Mouse (Mus musculus): ENCODE data around the gene Ankdd1a. TPM values are rescaled to one million over a fixed set of nuclear protein-coding genes. Genes with fewer than 3 reads are reported as not detected.

Gene Ankdd1a
- polyA plus RNA-seq, 1 experiment from 2014 or later, result 0.12 TPM

DNA sequence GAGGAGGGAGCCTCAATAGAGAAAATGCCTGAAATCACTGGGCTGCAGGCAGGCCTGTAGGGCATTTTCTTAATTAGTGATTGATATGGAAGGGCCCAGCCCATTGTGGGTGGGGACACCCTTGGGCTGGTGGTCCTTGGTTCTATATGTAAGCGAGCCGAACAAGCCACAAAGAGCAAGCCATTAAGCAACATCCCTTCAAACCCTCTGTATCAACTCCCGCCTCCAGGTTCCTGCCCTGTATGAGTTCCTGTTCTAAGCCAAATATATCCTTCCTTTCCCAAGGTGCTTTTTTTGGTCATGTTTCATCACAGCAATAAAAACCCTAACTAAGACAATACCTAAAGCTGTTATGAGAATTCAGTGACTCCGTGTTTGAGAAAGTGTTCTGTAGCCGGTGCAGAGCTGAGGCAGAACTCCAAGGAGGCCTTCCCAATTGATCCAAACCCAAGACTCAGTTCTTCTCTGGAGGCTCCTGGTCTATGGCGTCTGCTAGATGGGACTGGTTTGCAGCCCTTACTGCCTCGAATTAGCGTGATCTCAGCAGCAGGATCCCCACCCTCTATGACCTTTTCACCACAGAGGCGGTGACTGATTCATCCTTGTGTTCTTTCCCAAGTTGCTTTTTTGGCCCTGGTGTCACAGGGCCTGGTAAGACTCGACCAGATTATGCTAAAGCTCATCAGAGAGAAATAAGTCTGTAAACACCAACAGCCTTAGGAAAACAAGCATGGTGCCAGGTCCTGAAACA is 5.6 kb upstream of the Ankdd1a start:
- H3K4me3 ChIP-seq (ENCODE audit: low read depth, low read length), result no peak overlapping the region
- ATAC-seq (ENCODE audit: insufficient read depth), result no peak
- H3K4me2 ChIP-seq, result no peak overlapping the region
- TF ChIP-seq CTCF (IDR thresholded peaks at IDR 0.05; ENCODE audit: low read depth), result no peak
- DNase-seq, result no peak
- 71% methylated on average over 10 of the region's 10 CpGs for WGBS
- H3K9ac ChIP-seq, result no peak overlapping the region
- no peaks in the 10 kb centered on the region for H3K9me3 ChIP-seq (ENCODE audit: low read depth, low read length)
- H3K4me1 ChIP-seq (ENCODE audit: insufficient read depth), result no peaks in the 10 kb centered on the region
- H3K36me3 ChIP-seq (ENCODE audit: insufficient read depth), result no peaks in the 10 kb centered on the region
- no peak overlapping the region for H3K27ac ChIP-seq (ENCODE audit: low read depth)
- no peaks in the 10 kb centered on the region for H3K27me3 ChIP-seq (ENCODE audit: insufficient read depth, low read length)

DNA sequence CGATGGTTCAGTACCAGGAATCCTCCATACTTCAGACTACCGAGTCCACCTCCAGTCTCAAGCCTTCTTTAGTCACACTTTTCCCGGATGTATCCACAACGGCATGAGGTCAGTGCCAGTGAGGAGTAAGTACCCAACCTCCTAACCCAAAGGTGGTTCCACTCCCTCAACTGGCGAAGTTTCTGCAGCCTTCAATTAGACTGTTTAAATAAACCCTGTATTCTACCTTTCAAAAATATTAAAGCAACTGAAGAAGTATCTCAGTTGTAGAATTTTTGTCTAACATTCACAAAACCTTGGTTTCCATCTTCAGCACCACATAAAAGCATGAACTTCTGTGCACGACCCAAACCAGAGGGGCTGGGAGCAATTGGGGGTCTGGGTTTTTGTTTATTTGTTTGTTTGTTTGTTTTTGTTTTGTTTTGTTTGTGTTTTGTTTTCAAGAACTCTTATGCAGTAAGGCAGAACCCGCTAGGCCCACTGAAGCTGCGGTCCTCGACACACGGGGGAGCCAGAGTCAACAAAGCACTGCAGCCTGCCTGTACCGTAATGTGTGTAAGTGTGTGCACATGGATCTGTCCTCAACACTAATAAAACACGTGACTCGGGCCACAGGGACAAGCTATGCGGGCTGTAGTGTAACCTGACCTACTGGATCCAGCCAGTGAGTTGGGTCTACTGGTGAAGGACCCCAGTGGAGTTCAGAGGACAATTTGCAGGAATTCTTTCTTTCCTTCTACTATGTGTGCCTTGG is 3.8 kb upstream of the Ankdd1a start:
- peak; percentile 92 for TF ChIP-seq CTCF (IDR thresholded peaks at IDR 0.05; ENCODE audit: low read depth)
- Histone ChIP-seq H3K9ac (no peak overlapping the region), H3K27ac (ENCODE audit: low read depth) (no peak overlapping the region), H3K36me3 (ENCODE audit: insufficient read depth) (no peaks in the 10 kb centered on the region), H3K9me3 (ENCODE audit: low read depth, low read length) (no peaks in the 10 kb centered on the region), H3K27me3 (ENCODE audit: insufficient read depth, low read length) (no peaks in the 10 kb centered on the region), H3K4me1 (ENCODE audit: insufficient read depth) (no peaks in the 10 kb centered on the region), H3K4me3 (ENCODE audit: low read depth, low read length) (no peak overlapping the region), H3K4me2 (peak overlapping the region; percentile 26)
- peak; percentile 91 for DNase-seq
- WGBS, result 20% methylated on average over 14 of the region's 14 CpGs
- peak; percentile 88 for ATAC-seq (ENCODE audit: insufficient read depth)

DNA sequence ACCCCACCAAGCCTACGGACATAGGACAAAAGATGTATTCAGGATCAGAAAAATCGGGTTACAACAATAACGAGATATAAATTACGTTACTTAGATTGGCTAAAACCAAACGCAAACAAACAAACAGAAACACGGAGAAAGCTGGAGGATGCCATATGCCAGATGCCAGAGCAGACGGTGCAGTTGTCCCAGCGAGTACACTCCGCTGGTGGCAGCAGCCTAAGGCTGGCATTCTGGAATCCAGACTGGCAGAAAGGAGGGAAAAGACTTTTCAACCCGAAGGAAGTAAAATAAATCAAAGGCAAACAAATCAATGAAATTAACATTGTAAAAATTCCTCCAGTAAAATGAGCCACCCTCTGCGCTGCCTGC is 498 bp upstream of the Ankdd1a start:
- no peaks in the 10 kb centered on the region for H3K9me3 ChIP-seq (ENCODE audit: low read depth, low read length)
- H3K27me3 ChIP-seq (ENCODE audit: insufficient read depth, low read length), result no peaks in the 10 kb centered on the region
- TF ChIP-seq CTCF (IDR thresholded peaks at IDR 0.05; ENCODE audit: low read depth), result no peak
- H3K4me3 ChIP-seq (ENCODE audit: low read depth, low read length), result peak overlapping the region; percentile 25
- no peaks in the 10 kb centered on the region for H3K4me1 ChIP-seq (ENCODE audit: insufficient read depth)
- DNase-seq, result no peak
- no peaks in the 10 kb centered on the region for H3K36me3 ChIP-seq (ENCODE audit: insufficient read depth)
- no peak overlapping the region for H3K27ac ChIP-seq (ENCODE audit: low read depth)
- no peak for ATAC-seq (ENCODE audit: insufficient read depth)
- H3K4me2 ChIP-seq, result peak overlapping the region; percentile 60
- peak overlapping the region; percentile 28; the same call in 1 of the 2 replicates for H3K9ac ChIP-seq
- 22% methylated on average over 11 of the region's 11 CpGs for WGBS

DNA sequence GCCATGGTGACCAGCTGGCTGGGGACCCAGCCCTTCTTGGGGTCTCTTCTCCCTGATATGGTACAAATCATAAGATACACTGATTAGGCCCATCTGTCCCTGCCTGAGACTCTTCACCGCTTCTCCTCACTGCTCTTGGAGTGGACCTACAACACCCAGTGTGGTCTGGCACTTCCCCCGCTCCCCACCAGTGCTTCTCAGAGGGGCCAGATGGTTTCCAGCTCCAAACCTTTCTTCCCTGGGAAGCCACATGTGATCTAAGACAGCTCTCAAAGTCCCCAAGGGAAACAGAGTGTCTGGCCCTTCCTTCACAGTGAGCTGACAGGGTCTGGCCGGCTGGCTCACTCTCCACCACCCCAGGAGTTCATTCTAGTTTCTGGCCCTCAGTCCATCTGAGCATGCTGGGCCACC is 5.1 kb downstream of the Ankdd1a start:
- WGBS, result 32% methylated on average over 3 of the region's 3 CpGs
- no peak for DNase-seq
- ATAC-seq (ENCODE audit: insufficient read depth), result peak; percentile 47; the same call in 1 of the 2 replicates
- Histone ChIP-seq H3K4me3 (ENCODE audit: low read depth, low read length) (no peak overlapping the region), H3K9me3 (ENCODE audit: low read depth, low read length) (no peaks in the 10 kb centered on the region), H3K36me3 (ENCODE audit: insufficient read depth) (no peaks in the 10 kb centered on the region), H3K4me2 (no peak overlapping the region), H3K4me1 (ENCODE audit: insufficient read depth) (no peaks in the 10 kb centered on the region), H3K27ac (ENCODE audit: low read depth) (no peak overlapping the region), H3K9ac (no peak overlapping the region), H3K27me3 (ENCODE audit: insufficient read depth, low read length) (no peaks in the 10 kb centered on the region)
- TF ChIP-seq CTCF (IDR thresholded peaks at IDR 0.05; ENCODE audit: low read depth), result no peak

DNA sequence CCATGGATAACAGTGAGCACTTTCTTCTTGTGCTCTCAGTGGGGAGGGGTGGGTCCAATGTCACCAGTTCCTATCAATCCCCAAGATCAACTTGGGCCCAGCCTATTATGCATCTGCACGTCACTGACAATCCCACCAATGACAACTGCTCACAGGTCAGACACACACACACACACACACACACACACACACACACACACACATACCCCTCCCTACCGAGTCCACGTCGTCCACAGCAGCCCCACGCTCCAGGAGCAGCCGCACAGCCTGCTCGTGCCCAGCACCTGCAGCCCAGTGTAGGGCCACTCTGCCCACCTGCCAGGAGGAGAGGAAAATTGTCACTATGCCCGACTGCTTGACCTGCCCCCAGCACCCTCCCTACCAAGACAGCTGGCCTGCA is 5.6 kb downstream of the Ankdd1a start:
- DNase-seq (no peak), ATAC-seq (ENCODE audit: insufficient read depth) (no peak)
- no peak overlapping the region for H3K9ac ChIP-seq
- no peak overlapping the region for H3K27ac ChIP-seq (ENCODE audit: low read depth)
- no peak overlapping the region for H3K4me3 ChIP-seq (ENCODE audit: low read depth, low read length)
- no peak overlapping the region for H3K4me2 ChIP-seq
- no peaks in the 10 kb centered on the region for H3K27me3 ChIP-seq (ENCODE audit: insufficient read depth, low read length)
- WGBS, result 70% methylated on average over 8 of the region's 8 CpGs
- no peak for TF ChIP-seq CTCF (IDR thresholded peaks at IDR 0.05; ENCODE audit: low read depth)
- no peaks in the 10 kb centered on the region for H3K36me3 ChIP-seq (ENCODE audit: insufficient read depth)
- H3K4me1 ChIP-seq (ENCODE audit: insufficient read depth), result no peaks in the 10 kb centered on the region
- H3K9me3 ChIP-seq (ENCODE audit: low read depth, low read length), result no peaks in the 10 kb centered on the region

DNA sequence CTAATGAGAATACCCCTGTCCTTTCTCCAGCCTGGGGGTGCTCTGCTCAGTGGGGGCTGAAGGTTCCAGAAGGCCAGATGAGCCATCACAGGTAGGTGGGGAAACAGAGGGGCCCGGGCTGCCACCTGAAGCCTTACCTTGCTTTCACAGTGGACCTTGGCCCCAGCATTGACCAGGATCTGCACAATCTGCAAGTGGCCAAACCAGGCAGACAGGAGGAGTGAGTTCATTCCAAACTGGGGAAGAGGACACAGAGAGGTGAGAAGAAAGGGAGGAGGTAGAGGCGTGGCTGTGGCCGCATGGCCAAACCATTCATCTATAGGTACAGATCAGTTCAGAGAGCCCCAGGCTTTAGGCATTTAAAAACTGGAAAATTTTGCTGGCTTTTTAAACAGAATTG is 7.5 kb downstream of the Ankdd1a start:
- no peaks in the 10 kb centered on the region for H3K9me3 ChIP-seq (ENCODE audit: low read depth, low read length)
- H3K27ac ChIP-seq (ENCODE audit: low read depth), result no peak overlapping the region
- WGBS, result 61% methylated on average over 3 of the region's 3 CpGs
- 0 out of 2 replicates have a peak, but pooled peaks cover 4% of the 10 kb centered on the region for H3K4me1 ChIP-seq (ENCODE audit: insufficient read depth)
- ATAC-seq (ENCODE audit: insufficient read depth) (no peak), DNase-seq (no peak)
- no peak overlapping the region for H3K4me2 ChIP-seq
- TF ChIP-seq CTCF (IDR thresholded peaks at IDR 0.05; ENCODE audit: low read depth), result no peak
- no peaks in the 10 kb centered on the region for H3K27me3 ChIP-seq (ENCODE audit: insufficient read depth, low read length)
- no peak overlapping the region for H3K9ac ChIP-seq
- no peak overlapping the region for H3K4me3 ChIP-seq (ENCODE audit: low read depth, low read length)
- no peaks in the 10 kb centered on the region for H3K36me3 ChIP-seq (ENCODE audit: insufficient read depth)

DNA sequence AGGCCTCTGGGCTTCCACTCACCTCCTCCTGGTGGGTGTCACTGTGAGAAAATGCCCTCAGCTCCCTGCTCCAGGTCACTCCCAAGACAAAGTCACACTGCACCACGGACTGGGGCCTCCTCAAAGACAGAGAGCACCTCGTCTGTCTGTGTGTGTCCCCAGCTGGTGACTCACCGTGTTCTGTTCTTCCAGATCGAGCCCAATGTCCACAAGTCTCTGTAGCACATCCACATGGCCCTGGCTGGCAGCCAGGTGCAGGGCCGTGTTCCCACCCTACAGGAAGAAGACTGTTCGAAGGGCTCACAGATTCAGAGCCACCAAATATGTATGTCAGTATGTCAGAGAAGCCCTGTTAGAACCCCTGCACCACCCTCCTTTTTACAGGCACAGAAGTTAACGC is 11.5 kb downstream of the Ankdd1a start:
- 30% methylated on average over 7 of the region's 7 CpGs for WGBS
- Histone ChIP-seq H3K27ac (ENCODE audit: low read depth) (no peak overlapping the region), H3K27me3 (ENCODE audit: insufficient read depth, low read length) (no peaks in the 10 kb centered on the region), H3K9ac (no peak overlapping the region), H3K4me2 (no peak overlapping the region), H3K4me3 (ENCODE audit: low read depth, low read length) (no peak overlapping the region), H3K9me3 (ENCODE audit: low read depth, low read length) (no peaks in the 10 kb centered on the region), H3K36me3 (ENCODE audit: insufficient read depth) (no peaks in the 10 kb centered on the region), H3K4me1 (ENCODE audit: insufficient read depth) (0 out of 2 replicates have a peak, but pooled peaks cover 6% of the 10 kb centered on the region)
- no peak for ATAC-seq (ENCODE audit: insufficient read depth)
- TF ChIP-seq CTCF (IDR thresholded peaks at IDR 0.05; ENCODE audit: low read depth), result no peak
- DNase-seq, result peak; percentile 41

Measured in lung, embryonic 14.5 days (tissue).